Mouse (Mus musculus) megakaryocyte, embryonic 14.5 days (primary cell): ENCODE measurements around the gene Mgat4a.

ENCODE experiments used
- FLI1 ChIP-seq: IDR thresholded peaks from 2 replicates; pipeline ENCODE4 v1.6.1; 2012; ENCODE audit warnings: low read length, inconsistent platforms, mixed read lengths
- GATA1 ChIP-seq: IDR thresholded peaks from 3 replicates; pipeline ENCODE4 v1.6.1; 2012; ENCODE audit warnings: mixed read lengths, low read length, inconsistent platforms, borderline replicate concordance

DNA sequence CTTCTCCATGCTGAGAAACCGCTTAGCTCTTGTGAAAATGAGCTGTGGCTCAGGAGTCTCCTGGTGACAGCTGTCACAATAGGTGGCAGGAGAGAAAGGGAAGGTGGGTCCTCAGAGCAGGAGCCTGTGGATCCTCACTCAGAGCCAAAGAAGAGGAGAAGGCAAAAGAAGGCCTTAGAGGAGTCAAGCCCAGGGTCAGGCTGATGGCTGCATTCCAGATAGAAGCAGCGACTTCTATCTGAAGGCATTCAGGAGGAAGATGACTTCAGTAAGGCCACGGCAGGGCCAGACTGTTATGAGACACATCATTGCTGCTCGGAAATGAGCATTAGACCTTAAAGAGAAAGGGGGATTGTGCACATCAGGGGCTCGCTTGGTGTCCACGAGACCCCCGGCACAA lies 11.2 kb upstream of the Mgat4a start:
- TF ChIP-seq GATA1 = no peak
- TF ChIP-seq FLI1 = no peak
